Mouse (Mus musculus) embryonic stem cell, embryonic (primary cell): ENCODE measurements at regions not wholly inside any gene's neighbourhood (a gene's known extent, or its start where the extent isn't known, plus 50 kb on each side); places are given as distances from the start of the nearest gene placed in this dataset.

Experiments
- CTCF ChIA-PET, 4 experiments: fragments of 300-600 bp in 2 of 4; fragments of 350-600 bp in 2 of 4; sonication (Branson Sonifier 250); formaldehyde crosslinking; loops; one replicate each; lab custom pipeline; 2022; ENCODE audit warnings: inconsistent platforms in 2 of 4; lab: Charles Lee
- POLR2A ChIA-PET, 4 experiments: fragments of 300-600 bp in 2 of 4; fragments of 350-600 bp in 2 of 4; sonication (Branson Sonifier 250); formaldehyde crosslinking; loops; one replicate each; lab custom pipeline; 2022; ENCODE audit warnings: antibody characterized with exemption in 4 of 4, inconsistent platforms in 1 of 4; lab: Charles Lee

GRCm38 (mm10) chr1:148912819-148913218 is 1048.3 kb downstream of the Pla2g4a start:
- ChIA-PET CTCF (no interaction called here), POLR2A (no interaction called here)

GRCm38 (mm10) chr1:148904067-148904466 is 1057.0 kb downstream of the Pla2g4a start:
- POLR2A ChIA-PET, result no interaction called here
- CTCF ChIA-PET, result no interaction called here

- POLR2A ChIA-PET, result no interaction called here
Measured at GRCm38 (mm10) chr1:148903093-148903492, 1058.0 kb downstream of the Pla2g4a start.

GRCm38 (mm10) chr1:148901319-148902033 is 1059.6 kb downstream of the Pla2g4a start:
- ChIA-PET CTCF (no interaction called here), POLR2A (no interaction called here)

More at GRCm38 (mm10) chr1:148903093-148903492, 1058.0 kb downstream of the Pla2g4a start:
- CTCF ChIA-PET, result no interaction called here

- CTCF ChIA-PET, result no interaction called here
- POLR2A ChIA-PET, result no interaction called here
Measured at GRCm38 (mm10) chr1:148870788-148871187, 1090.3 kb downstream of the Pla2g4a start.

- ChIA-PET POLR2A (no interaction called here), CTCF (no interaction called here)
Measured at GRCm38 (mm10) chr1:148863582-148863981, 1097.5 kb downstream of the Pla2g4a start.

GRCm38 (mm10) chr1:148852990-148853389 is 1108.1 kb downstream of the Pla2g4a start:
- ChIA-PET CTCF (no interaction called here), POLR2A (no interaction called here)

GRCm38 (mm10) chr1:148846595-148846994 is 1114.5 kb downstream of the Pla2g4a start:
- CTCF ChIA-PET, result no interaction called here
- POLR2A ChIA-PET, result no interaction called here

- POLR2A ChIA-PET, result no interaction called here
- CTCF ChIA-PET, result no interaction called here
Measured at GRCm38 (mm10) chr1:148823146-148823545, 1137.9 kb downstream of the Pla2g4a start.

GRCm38 (mm10) chr1:148808707-148809106 is 1152.4 kb downstream of the Pla2g4a start:
- ChIA-PET CTCF (no interaction called here), POLR2A (no interaction called here)

- ChIA-PET CTCF (no interaction called here), POLR2A (no interaction called here)
Measured at GRCm38 (mm10) chr1:148797110-148797509, 1164.0 kb downstream of the Pla2g4a start.

- ChIA-PET CTCF (no interaction called here), POLR2A (no interaction called here)
Measured at GRCm38 (mm10) chr1:148750806-148751205, 1210.3 kb downstream of the Pla2g4a start.

GRCm38 (mm10) chr1:148722106-148722505 is 1239.0 kb downstream of the Pla2g4a start:
- ChIA-PET CTCF (no interaction called here), POLR2A (no interaction called here)

- ChIA-PET CTCF (no interaction called here), POLR2A (no interaction called here)
Measured at GRCm38 (mm10) chr1:148721409-148721808, 1239.7 kb downstream of the Pla2g4a start.

GRCm38 (mm10) chr1:148720980-148721379 is 1240.1 kb downstream of the Pla2g4a start:
- CTCF ChIA-PET, result no interaction called here
- POLR2A ChIA-PET, result no interaction called here

GRCm38 (mm10) chr1:148708084-148708483 is 1253.0 kb downstream of the Pla2g4a start:
- ChIA-PET POLR2A (no interaction called here), CTCF (no interaction called here)

GRCm38 (mm10) chr1:148707657-148708056 is 1253.4 kb downstream of the Pla2g4a start:
- CTCF ChIA-PET, result no interaction called here

GRCm38 (mm10) chr1:148706271-148706807 is 1254.8 kb downstream of the Pla2g4a start:
- ChIA-PET CTCF (no interaction called here), POLR2A (no interaction called here)

More at GRCm38 (mm10) chr1:148707657-148708056, 1253.4 kb downstream of the Pla2g4a start:
- POLR2A ChIA-PET, result no interaction called here

- ChIA-PET POLR2A (no interaction called here), CTCF (no interaction called here)
Measured at GRCm38 (mm10) chr1:148700599-148700954, 1260.5 kb downstream of the Pla2g4a start.

GRCm38 (mm10) chr1:148699854-148700598 is 1261.1 kb downstream of the Pla2g4a start:
- POLR2A ChIA-PET, result no interaction called here
- CTCF ChIA-PET, result no interaction called here

GRCm38 (mm10) chr1:148690085-148690484 is 1271.0 kb downstream of the Pla2g4a start:
- ChIA-PET POLR2A (no interaction called here), CTCF (no interaction called here)
